Mouse (Mus musculus): ENCODE data around the gene Ehbp1l1.
"Not testable (repeated sequence)": the region's sequence is repeated elsewhere in the genome, so short reads cannot be mapped to it uniquely, and the experiment has no call there.

Gene Ehbp1l1

DNA sequence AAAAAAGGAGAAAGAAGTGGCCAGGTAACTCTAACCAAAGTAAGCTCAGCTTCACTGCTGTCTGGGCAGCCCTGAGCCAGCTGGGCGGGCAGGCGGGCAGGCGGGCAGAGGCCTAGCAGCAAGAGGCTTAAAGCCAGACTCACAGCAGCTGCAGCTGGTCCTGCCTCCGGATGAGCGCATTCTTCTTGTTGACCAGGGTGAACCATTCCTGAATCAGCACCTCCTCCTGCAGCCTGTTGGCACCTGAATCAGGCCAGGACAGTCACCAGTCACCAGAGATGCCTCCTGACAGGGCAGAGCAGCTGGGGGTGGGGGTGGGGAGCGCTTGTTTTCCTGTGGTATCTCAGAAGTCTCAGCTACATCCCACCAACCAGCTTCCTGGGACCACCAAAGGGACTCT is 16.0 kb downstream of the Ehbp1l1 start:
- no peak for DNase-seq (ENCODE audit: low spot score in 2 of 2)

DNA sequence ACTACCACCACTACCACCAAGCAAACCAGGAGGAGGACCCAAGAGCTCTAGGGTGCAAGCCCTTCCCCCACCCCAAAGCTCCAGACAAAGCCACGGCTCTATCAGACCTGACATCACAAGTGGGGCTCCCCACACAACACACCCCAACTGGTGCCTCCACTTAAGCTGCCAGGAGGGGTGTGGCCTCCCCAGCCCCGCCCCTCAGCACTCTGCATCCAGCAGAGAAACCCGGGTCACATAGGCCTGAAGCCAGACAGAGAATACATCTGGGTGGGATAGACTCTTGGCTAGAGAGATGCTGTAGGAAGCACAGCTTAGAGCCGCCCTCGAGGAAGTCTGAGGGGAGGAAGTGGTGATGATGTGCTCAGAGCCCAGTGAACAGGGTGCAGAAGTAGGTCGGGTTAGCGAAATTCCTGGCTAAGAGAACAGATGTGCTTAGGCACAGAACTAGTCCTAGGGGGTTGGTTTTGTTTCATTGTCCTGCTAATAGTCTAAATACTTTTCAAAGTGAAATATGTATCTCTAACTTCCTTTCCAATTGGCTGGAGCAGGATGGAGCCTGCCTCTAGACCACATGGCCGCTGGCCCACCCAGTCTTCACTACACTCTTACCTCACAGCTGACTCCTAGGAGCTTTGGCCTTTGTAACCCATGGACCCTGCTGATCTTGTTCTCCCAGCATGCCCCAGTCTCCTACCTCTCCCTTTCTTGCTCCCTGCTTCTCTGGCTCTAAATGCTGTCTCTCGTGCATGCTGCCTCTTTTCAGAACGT is 21.1 kb downstream of the Ehbp1l1 start:
- DNase-seq (ENCODE audit: low spot score in 2 of 2) = no peak

DNA sequence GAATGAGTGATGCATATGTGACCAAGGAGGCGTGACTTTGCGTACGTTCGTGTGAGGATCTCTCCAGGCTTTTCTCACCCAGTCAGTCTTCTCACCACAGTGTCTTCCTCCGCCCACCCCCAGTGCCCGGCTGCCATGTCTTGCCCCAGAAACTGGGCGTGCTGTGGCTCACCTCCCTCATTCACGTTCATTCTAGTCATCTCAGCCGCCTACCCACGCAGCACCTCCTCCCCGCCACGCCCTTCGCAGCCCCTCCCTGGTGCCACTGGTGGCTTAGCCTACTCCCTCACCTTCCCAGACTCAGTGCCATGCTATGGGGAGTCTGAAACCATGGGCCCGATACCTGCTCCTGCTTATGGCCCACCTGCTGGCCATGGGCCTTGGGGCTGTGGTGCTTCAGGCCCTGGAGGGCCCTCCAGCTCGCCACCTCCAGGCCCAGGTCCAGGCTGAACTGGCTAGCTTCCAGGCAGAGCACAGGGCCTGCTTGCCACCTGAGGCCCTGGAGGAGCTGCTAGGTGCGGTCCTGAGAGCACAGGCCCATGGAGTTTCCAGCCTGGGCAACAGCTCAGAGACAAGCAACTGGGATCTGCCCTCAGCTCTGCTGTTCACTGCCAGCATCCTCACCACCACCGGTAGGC is 21.8 kb downstream of the Ehbp1l1 start, which contains the start of gene Kcnk7:
Kcnk7 (plus strand) TSS at position 205 of the 638 bp plus-strand sequence.
- DNase-seq (ENCODE audit: low spot score in 2 of 2) = no peak

DNA sequence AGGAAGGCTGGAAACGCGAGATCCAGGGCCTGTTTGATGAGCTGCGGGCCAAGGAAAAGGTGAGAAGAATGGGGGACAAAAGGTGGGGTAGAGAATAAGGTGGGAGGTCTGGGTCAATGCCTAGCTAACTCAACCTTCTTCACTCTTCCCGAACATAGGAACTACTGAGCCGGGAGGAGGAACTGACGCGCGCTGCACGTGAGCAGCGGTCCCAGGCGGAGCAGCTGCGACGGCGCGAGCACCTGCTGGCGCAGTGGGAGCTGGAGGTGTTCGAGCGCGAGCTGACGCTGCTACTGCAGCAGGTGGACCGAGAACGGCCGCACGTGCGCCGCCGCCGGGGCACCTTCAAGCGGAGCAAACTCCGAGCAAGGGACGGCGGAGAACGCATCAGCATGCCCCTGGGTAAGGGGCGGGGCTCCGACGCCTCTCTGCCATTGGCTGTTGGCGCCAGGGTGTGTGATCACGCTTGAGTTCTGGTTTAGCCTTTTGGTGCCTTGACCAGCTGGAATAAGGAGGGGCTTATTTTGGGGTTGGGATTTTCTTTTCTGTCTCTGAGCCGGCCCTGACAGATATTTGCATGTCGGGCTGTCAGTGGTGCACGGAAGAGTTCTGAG is 30.2 kb downstream of the Ehbp1l1 start:
- DNase-seq (ENCODE audit: low spot score in 2 of 2) = no peak

DNA sequence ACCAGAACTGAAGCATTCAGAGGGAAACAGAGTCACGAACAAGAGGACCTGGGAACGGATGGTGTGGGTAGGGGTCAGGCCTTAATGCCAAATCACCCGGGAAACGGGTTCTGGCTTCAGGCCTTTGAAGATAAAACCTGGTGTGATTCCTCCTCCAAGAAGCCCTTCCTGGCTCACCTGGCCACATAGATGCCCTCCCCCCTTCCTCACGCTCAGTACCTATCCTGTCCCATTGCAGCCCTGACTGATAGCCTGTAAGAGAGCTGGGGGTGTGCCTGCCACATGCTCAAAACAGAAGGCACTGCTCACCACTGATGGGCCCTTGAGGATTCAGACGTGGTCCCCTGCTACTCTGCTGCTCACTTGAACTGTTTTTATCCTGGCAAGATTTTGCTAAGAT is 32.3 kb downstream of the Ehbp1l1 start:
- no peak for DNase-seq (ENCODE audit: low spot score in 2 of 2)

DNA sequence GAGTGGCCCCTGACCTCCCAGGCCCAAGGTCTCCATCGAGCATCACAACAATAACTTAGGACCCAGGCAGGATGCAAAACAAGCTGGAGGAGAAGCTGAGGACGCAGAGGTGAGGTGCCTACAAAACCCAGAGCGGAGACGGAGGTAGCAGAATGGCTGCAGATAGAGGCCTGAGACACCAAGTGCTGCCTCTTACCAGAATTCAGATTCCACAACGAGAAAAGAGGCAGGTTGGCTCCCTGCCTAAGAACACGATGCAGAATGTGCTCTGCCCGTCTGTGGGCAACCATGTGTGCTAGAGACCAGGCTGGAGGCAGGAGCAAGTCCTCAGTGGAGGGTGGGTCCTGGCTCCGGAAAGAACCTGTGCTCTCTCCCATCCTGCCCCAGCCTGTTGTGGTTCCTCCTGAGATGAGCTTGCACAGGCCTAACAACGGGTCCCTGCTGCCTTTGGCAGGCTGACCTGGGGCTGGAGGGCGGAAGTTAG is 33.2 kb downstream of the Ehbp1l1 start:
- peak in 1 of 2 experiments; percentile 27 for DNase-seq (ENCODE audit: low spot score in 2 of 2)

DNA sequence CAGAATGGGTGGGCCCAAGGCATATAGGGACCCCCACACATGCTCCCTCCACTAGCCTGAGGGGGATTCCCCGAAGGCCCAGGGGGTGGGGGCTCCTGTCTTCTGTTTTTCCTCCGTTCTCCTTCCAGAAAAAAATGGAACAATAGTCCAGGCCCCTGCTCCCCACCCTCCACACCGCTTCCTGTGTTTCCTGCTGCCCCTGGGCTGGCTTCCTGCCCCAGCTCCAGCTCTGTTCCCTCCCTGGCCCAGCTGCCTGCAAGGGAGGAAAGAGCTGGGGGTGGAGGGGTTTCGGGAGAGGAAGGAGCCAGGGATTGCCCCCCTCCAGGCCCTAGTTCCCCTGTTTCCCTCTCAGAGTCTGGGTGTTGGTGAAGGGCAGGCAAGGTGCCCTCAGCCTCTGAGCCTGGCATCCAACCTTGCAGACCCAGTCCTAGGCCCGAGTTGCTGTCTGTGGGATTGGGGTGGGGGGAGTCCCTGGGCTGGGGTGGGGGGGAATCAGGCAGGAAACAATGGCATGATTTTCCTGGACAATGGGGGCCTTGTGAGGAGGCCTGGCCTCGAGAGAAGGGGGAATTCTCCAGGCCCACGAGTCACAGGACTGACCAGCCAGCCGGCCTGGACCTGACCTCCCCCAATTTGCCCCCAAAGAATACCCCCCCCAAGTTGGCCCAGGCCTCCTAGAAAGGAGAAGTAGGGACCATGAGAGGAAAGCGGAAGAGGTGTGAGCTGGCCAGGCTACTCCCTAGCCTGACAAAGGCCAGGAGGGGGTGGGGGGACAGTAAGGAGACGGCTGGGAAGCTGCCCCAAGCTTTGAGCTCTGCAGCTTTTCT is 33.8 kb downstream of the Ehbp1l1 start:
- no peak for DNase-seq (ENCODE audit: low spot score in 2 of 2)

DNA sequence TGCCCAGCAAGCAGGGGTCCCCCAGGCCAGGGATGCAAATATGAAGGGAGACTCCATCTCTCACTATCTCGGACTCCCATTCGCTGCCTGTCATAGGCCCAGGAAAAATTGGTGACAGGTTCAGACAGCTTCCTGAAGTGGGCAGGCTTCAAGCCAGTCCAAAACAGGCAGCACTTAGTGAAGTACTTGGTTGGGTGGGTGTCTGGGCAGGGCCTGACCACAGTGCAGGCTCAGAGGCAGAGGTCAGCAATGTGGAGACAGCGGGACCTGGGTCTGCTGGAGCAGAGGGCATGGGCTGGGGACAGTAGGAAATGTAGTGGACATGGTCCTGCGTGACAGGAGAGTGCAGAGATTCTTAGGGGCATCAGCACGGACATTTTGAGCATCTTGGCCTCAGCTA is 34.5 kb downstream of the Ehbp1l1 start:
- no peak for DNase-seq (ENCODE audit: low spot score in 2 of 2)

DNA sequence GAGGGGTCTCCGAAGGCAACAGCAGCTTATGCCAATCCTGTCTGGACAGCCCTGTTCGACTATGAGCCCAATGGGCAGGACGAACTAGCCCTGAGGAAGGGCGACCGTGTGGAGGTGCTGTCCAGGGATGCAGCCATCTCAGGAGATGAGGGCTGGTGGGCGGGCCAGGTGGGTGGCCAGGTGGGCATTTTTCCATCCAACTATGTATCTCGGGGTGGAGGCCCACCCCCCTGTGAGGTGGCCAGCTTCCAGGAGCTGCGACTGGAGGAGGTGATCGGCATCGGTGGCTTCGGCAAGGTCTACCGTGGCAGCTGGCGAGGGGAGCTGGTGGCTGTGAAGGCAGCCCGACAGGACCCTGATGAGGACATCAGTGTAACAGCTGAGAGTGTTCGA is 35.8 kb downstream of the Ehbp1l1 start:
- DNase-seq (ENCODE audit: low spot score in 2 of 2) = peak in 1 of 2 experiments; percentile 40

DNA sequence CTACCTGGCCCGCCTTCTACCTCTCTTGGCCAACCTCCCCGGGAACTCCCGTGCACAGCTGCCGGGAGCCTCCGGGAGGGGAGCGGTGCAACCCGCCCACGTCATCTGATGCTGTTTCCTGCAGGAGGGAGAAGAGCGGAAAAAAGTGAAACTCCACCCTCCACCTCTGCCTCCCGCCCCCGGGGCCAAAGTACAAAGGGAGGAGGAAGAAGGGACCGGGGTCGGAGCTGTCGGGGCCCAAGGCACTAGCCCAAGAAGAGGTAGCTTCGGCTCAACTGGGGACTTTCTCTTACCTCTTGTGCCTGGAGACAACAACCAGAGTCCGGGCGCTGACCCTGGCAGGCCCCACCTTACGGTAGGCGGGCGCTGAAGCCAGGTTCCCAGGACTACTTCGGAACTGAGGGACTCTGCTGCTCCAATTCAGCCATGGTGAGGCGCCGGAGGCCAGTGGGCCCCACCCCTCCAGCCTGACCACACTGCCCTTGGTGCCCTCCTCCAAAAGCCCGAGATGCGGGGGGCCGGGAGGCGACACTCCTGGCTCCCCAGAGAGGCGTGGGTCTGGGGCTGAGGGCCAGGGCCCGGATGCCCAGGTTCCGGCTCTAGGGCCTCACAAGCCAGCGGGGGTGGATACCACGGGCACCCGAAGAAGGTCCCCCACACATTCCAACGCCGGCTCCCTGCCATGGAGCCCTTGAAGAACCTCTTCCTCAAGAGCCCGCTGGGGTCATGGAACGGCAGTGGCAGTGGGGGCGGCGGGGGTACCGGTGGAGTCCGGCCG is 36.4 kb downstream of the Ehbp1l1 start:
- DNase-seq (ENCODE audit: low spot score in 2 of 2) = peak in 1 of 2 experiments; percentile 77

DNA sequence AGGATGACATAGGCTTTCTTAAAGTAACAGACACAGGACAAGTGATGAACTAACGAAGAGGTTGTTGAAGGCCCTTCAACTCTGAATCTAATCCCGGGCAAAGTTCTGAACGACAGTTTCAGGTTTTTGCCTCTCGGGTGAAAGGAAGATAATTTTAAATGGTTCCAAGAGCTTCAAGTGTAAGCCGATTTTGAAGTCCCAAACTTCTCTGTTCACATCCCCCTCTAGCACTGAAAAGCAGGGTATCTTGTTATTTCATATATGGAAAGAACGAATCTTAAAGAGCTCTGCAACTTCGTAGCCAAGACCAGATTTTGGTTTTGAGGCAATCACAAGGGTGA is 37.1 kb downstream of the Ehbp1l1 start:
- no peak for DNase-seq (ENCODE audit: low spot score in 2 of 2)

DNA sequence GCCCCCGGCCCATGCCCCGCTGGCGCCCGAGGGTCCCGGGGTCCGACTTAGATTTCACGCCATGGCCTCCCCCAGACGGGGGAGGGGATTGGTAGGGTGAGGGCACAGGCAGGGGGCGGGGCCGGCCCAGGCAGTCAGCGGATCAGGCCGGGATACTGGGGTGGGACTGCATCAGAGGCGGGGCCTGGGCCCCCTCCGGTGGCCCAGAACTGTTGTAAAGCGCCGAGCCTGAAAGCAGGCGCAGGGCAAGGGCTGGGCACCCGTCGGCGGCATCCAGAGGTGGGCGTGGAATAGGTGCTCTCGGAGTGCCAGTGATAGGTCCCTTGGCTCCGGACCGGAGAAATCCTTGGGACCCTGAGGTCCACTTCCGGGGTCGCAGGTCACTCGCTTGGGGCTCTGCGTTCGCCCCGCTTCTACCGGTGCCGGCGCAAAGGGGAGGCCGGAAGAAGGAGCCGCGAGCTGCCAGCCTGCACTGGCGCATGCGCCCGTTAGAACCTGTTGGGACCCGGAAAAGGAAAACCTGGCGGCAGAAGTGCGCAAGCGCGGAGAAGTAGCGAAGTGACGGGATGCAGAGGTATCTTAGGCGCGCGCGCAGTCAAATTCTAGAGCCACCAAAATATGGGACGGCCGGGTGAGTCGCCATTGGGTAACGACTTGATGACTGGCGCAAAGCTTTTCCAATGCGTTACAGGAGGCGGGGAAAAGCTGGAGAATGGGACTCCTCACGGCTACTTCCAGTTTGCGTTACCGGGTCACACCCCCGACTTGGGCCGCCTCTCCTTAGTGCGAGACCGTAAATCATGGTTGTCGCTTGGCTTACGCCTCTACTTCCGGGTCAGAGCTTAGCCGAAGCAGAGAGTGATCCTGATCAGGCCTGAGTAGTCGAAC is 37.7 kb downstream of the Ehbp1l1 start, which contains the start of the genes Map3k11 and Pcnx3:
Map3k11 (plus strand) TSS at position 543 of the 888 bp plus-strand sequence.
Pcnx3 (minus strand) TSS at position 709 of the 888 bp plus-strand sequence.
- DNase-seq (ENCODE audit: low spot score in 2 of 2) = peak; percentile 97 to 98

DNA sequence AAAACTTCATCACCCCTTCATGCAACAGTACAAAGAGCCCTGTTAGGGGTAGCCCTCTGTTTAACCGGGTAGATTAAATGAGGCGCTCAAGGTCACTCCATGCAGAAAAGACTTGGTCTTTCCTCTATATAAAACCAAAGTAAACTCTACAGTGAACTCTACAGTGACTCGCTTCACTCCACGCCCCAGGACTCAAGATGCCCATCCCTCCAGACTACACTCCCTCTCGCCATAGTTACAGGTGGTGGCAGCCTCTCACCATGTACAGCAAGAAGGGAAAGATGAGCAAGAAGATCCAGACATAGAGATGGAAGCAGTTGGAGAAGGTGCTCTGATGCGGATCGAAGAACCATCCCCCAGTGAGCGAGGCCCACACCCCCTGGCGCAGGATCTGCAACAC is 38.4 kb downstream of the Ehbp1l1 start:
- no peak for DNase-seq (ENCODE audit: low spot score in 2 of 2)

DNA sequence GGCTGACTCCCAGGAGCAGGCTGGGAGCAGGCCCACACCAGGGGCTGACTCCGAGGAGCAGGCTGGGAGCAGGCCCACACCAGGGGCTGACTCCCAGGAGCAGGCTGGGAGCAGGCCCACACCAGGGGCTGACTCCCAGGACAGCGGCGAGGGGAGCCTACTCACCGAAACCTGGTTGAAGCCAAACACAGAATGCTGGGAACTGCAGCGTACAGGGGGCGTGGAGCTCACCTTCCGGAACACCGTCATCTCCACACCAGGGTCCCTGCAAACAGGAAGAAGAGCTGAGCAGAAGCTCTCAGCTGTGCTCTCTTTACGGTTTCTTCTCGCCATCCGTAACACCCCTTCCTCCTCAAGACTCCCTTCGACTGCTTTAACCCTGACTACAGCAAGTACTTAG is 39.2 kb downstream of the Ehbp1l1 start:
- not testable (repeated sequence) for DNase-seq (ENCODE audit: low spot score in 2 of 2)

DNA sequence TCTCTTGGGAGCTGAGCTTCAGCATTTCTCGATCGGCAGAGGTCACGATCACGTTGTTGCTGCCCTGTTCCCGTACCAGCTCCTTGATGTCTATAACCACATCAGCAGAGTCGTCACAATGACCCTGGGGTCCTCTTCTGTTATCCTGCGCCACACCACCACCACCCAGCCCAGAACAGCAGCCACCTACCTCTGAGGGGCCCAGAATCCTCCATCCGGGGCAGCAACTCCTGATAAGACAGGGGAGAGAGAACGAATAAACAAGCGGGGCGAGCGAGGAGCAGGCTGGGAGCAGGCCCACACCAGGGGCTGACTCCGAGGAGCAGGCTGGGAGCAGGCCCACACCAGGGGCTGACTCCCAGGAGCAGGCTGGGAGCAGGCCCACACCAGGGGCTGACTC is 39.7 kb downstream of the Ehbp1l1 start:
- no peak for DNase-seq (ENCODE audit: low spot score in 2 of 2)

DNA sequence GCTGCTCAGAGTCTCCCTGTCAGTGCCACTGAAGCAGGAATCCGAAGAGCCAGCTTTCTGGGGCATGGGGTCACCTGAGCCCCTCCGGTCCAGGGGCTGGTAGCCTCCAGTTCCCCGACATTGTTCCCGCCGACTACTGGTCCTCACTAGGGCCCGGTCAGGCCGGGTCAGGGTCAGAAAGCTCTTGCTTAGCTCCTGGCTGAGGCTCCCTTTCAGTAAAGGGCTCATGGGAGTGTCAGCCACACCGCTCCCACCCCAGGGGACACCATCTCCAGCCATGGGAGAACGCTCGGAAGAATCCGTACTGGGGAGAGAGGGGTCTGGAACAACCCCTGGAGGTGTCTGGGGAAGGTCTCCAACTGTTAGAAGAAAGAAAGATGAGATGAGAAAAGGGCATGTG is 40.3 kb downstream of the Ehbp1l1 start:
- DNase-seq (ENCODE audit: low spot score in 2 of 2) = no peak

DNA sequence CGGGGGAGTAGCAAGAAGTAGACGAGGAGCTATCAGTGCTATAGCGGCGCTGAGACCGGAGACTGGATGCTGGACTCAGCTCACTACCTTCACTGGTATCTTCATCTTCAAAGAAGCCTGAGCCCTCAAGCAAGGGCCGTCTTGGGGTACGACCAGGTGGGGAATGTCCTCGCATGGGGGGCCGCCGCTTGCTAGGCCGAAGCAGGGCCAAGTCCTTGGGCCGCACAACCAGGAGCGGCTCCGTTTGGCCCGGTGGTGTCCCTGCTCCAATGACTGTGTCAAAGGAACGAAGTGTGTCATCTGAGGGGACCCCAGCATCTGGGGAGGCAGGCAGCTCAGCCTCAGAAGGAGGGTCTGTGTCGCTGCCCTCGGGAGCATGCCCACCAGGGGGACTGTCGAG is 40.7 kb downstream of the Ehbp1l1 start:
- DNase-seq (ENCODE audit: low spot score in 2 of 2) = no peak

DNA sequence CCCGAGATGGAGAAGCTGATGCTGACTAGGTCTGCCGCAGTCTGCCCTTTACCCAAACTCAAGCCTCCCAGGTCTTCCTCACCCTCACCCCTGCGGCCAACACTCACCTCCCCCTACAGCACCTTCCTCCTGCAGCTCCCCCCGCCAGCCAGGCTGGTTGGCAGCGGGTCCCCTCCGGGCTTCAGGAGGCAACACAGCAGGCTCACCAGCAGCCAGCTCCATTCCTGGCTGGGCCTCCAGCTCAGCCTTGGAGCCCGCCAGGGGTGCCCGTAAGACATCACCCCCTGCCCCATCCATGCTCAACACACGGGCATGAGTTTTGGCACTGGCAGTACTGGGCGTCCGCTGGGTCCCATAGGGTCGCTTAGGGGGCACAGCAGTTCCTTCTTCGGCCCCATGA is 41.1 kb downstream of the Ehbp1l1 start:
- DNase-seq (ENCODE audit: low spot score in 2 of 2) = no peak

DNA sequence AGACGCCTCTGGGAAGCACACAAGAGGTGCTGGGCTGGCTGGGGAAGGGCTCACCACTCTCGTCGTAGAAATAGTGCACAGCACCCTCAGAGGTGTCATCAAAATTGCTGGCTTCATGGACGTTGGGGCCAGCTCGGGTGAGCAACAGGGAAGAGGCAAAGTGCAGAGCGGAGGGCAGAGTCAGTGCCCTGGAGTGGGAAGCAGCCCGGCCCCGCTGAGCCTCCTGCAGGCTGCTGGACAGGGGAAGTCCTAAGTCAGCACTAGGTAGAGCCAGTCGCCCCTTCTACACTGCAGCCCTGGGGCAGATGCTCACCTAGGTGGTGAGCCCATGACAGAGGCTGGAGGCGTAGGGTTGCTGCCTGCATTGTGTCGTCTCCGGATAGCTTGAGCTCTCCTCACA is 41.9 kb downstream of the Ehbp1l1 start:
- DNase-seq (ENCODE audit: low spot score in 2 of 2) = no peak

DNA sequence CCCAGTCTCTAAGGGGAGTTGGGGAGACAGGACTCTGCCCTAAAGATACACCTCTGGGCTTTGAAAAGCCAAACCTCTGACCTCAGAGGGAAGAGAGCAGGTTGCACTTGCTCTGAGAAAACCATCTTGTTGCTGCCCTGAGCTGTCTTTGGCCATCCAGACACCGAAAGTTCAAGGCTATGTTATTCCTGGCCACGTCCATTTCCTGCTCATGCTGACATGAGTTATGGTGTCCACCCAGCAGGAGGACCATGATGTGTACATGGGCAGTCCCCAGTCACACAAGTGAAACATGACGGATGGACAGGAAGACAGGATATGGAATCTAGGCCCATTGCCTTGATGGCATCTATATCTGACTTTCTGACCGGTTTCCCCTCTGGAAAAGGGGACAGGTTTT is 45.7 kb downstream of the Ehbp1l1 start:
- no peak for DNase-seq (ENCODE audit: low spot score in 2 of 2)

Data from left cerebral cortex, adult 9 months (tissue).